In genomic region chr4:139169748-139170279, GRCm38 (mm10) we compare ENCODE assay signal across 14 mouse cellular contexts. TPM values are rescaled to one million over a fixed set of nuclear protein-coding genes. Genes with fewer than 3 reads are reported as not detected.
DNase-seq lines count a peak whose midpoint lies in the region; ATAC-seq and TF ChIP-seq lines count a peak whose summit lies in the region.
"Had no signal": no experiment of that assay in that cellular context is flagged by ENCODE, and none has a peak within 500 bp of the region (broad histone marks: within the 10 kb centered on the region; RNA-seq: fewer than 3 reads in every experiment).

No protein-coding gene starts in this region.

- no peak for ATAC-seq in forebrain, embryonic 14.5 days
- peak; percentile 6; the same call in 1 of the 2 replicates for ATAC-seq in lung, embryonic 16.5 days (ENCODE audit: low read depth)
- ATAC-seq in embryonic facial prominence, embryonic 11.5 days (replicated peaks; ENCODE audit: insufficient number of reproducible peaks, low FRiP score, low TSS enrichment, low read depth) = no peak
- ATAC-seq in frontal cortex, adult (ENCODE audit: low TSS enrichment) = no peak

- H3K4me2 ChIP-seq in forebrain, embryonic 14.5 days (ENCODE audit: low read length) = no peak overlapping the region
- no peak overlapping the region for H3K4me2 ChIP-seq in lung, embryonic 16.5 days (ENCODE audit: low read depth, low read length)
- no peak overlapping the region for H3K4me2 ChIP-seq in embryonic facial prominence, embryonic 11.5 days (ENCODE audit: low read depth, low read length)
- H3K4me2 ChIP-seq: heart, embryonic 12.5 days; liver, embryonic 11.5 days; neural tube, embryonic 15.5 days had no signal

- no peak for DNase-seq in forebrain, embryonic 10.5 days (ENCODE audit: extremely low spot score, low spot score)
- DNase-seq in forebrain, embryonic 14.5 days (ENCODE audit: low spot score) = no peak
- DNase-seq in lung, adult 18-20 months = no peak
- no peak for DNase-seq in ES-E14 (ENCODE audit: low read depth, low spot score)
- DNase-seq in embryonic facial prominence, embryonic 11.5 days (ENCODE audit: low spot score) = peak; percentile 7
- DNase-seq in layer of hippocampus, adult 2 months (ENCODE audit: low spot score in 2 of 2) = no peak
- DNase-seq: cerebellum, adult 2 months; heart, postnatal 4 days had no signal

- no peaks in the 10 kb centered on the region for H3K9me3 ChIP-seq in forebrain, embryonic 10.5 days
- no peaks in the 10 kb centered on the region for H3K9me3 ChIP-seq in forebrain, embryonic 14.5 days (replicated peaks; ENCODE audit: control insufficient read depth, low read length)
- no peaks in the 10 kb centered on the region for H3K9me3 ChIP-seq in lung, embryonic 16.5 days (ENCODE audit: control insufficient read depth, low read length)
- H3K9me3 ChIP-seq in ES-E14 (ENCODE audit: control insufficient read depth, insufficient read depth, low read depth, low read length) = no peaks in the 10 kb centered on the region
- no peaks in the 10 kb centered on the region for H3K9me3 ChIP-seq in embryonic facial prominence, embryonic 11.5 days (replicated peaks; ENCODE audit: control insufficient read depth, low read length)
- H3K9me3 ChIP-seq: heart, embryonic 12.5 days; neural tube, embryonic 15.5 days had no signal

- in situ Hi-C loops in ES-E14 (cut with MboI; ENCODE audit: low sequenced_read_pairs in 2 of 2, unreplicated experiment in 2 of 2) = no loop called here

- H3K9ac ChIP-seq in forebrain, embryonic 14.5 days (ENCODE audit: low read length) = no peak overlapping the region
- no peak overlapping the region for H3K9ac ChIP-seq in lung, embryonic 16.5 days (ENCODE audit: low read length)
- 0 out of 2 replicates have a peak overlapping the region, but pooled peaks have one; percentile 25 for H3K9ac ChIP-seq in ES-E14 (ENCODE audit: insufficient read depth, low read depth, low read length, poor library complexity, severe bottlenecking)
- no peak overlapping the region for H3K9ac ChIP-seq in embryonic facial prominence, embryonic 11.5 days (replicated peaks; ENCODE audit: low read length)
- H3K9ac ChIP-seq: heart, embryonic 12.5 days; neural tube, embryonic 15.5 days had no signal

- no peaks in the 10 kb centered on the region for H3K27me3 ChIP-seq in forebrain, embryonic 10.5 days (ENCODE audit: poor library complexity, severe bottlenecking)
- no peaks in the 10 kb centered on the region for H3K27me3 ChIP-seq in forebrain, embryonic 14.5 days (replicated peaks; ENCODE audit: control insufficient read depth, insufficient read depth, low read length)
- H3K27me3 ChIP-seq in lung, embryonic 16.5 days (ENCODE audit: control insufficient read depth, insufficient read depth, low read depth, low read length) = no peaks in the 10 kb centered on the region
- H3K27me3 ChIP-seq in embryonic facial prominence, embryonic 11.5 days (ENCODE audit: control insufficient read depth, insufficient read depth, low read length) = no peaks in the 10 kb centered on the region
- H3K27me3 ChIP-seq: heart, embryonic 12.5 days; neural tube, embryonic 15.5 days had no signal

- no peak for TF ChIP-seq CTCF in layer of hippocampus, adult 2 months (conservative IDR thresholded peaks at IDR 0.05)

- H3K27ac ChIP-seq in forebrain, embryonic 10.5 days = peak overlapping the region; percentile 65; the same call in 1 of the 2 replicates
- H3K27ac ChIP-seq in forebrain, embryonic 14.5 days (ENCODE audit: low read depth, low read length) = no peak overlapping the region
- H3K27ac ChIP-seq in lung, embryonic 16.5 days (ENCODE audit: low read length) = peak overlapping the region; percentile 78
- H3K27ac ChIP-seq in ES-E14 (ENCODE audit: insufficient read depth, low read depth, low read length, poor library complexity, severe bottlenecking) = peak overlapping the region; percentile 19; the same call in 1 of the 2 replicates
- H3K27ac ChIP-seq in embryonic facial prominence, embryonic 11.5 days (replicated peaks; ENCODE audit: low read depth, low read length) = no peak overlapping the region
- H3K27ac ChIP-seq in layer of hippocampus, adult 2 months = no peak overlapping the region
- H3K27ac ChIP-seq: neural tube, embryonic 15.5 days; stomach, postnatal 0 days had no signal

- H3K4me3 ChIP-seq in forebrain, embryonic 10.5 days = no peak overlapping the region
- no peak overlapping the region for H3K4me3 ChIP-seq in forebrain, embryonic 14.5 days (ENCODE audit: low read depth, low read length)
- no peak overlapping the region for H3K4me3 ChIP-seq in lung, embryonic 16.5 days (ENCODE audit: low read length)
- peak overlapping the region in 1 of 2 experiments; percentile 44; a peak in 2 of 4 replicates for H3K4me3 ChIP-seq in ES-E14 (ENCODE audit: insufficient read depth in 1 of 2, low read depth in 1 of 2, low read length in 2 of 2, poor library complexity in 1 of 2, severe bottlenecking in 1 of 2)
- no peak overlapping the region for H3K4me3 ChIP-seq in embryonic facial prominence, embryonic 11.5 days (ENCODE audit: low read depth, low read length)
- no peak overlapping the region for H3K4me3 ChIP-seq in layer of hippocampus, adult 2 months
- H3K4me3 ChIP-seq: heart, embryonic 12.5 days; neural tube, embryonic 15.5 days had no signal

- H3K4me1 ChIP-seq in forebrain, embryonic 10.5 days = peaks cover 13% of the 10 kb centered on the region
- no peaks in the 10 kb centered on the region for H3K4me1 ChIP-seq in forebrain, embryonic 14.5 days (ENCODE audit: control insufficient read depth, insufficient read depth, low read length)
- H3K4me1 ChIP-seq in lung, embryonic 16.5 days (replicated peaks; ENCODE audit: control insufficient read depth, insufficient read depth, low read length) = peaks cover 18% of the 10 kb centered on the region
- peaks cover 3 to 8% of the 10 kb centered on the region in 2 experiments; a peak in 3 of 4 replicates for H3K4me1 ChIP-seq in ES-E14 (ENCODE audit: control insufficient read depth in 2 of 2, insufficient read depth in 2 of 2, low read length in 2 of 2, poor library complexity in 1 of 2)
- no peaks in the 10 kb centered on the region for H3K4me1 ChIP-seq in embryonic facial prominence, embryonic 11.5 days (ENCODE audit: control insufficient read depth, insufficient read depth, low read length)
- H3K4me1 ChIP-seq: neural tube, embryonic 15.5 days had no signal

- 75% methylated on average over 12 of the region's 12 CpGs for WGBS in forebrain, embryonic 10.5 days
- 79% methylated on average over 12 of the region's 12 CpGs for WGBS in forebrain, embryonic 14.5 days
- WGBS in lung, embryonic 16.5 days = 57% methylated on average over 12 of the region's 12 CpGs
- WGBS in embryonic facial prominence, embryonic 11.5 days = 56% methylated on average over 12 of the region's 12 CpGs

- no peaks in the 10 kb centered on the region for H3K36me3 ChIP-seq in forebrain, embryonic 10.5 days (replicated peaks)
- H3K36me3 ChIP-seq in forebrain, embryonic 14.5 days (ENCODE audit: control insufficient read depth, insufficient read depth, low read length) = no peaks in the 10 kb centered on the region
- H3K36me3 ChIP-seq in lung, embryonic 16.5 days (ENCODE audit: control insufficient read depth, insufficient read depth, low read length) = no peaks in the 10 kb centered on the region
- H3K36me3 ChIP-seq in ES-E14 (ENCODE audit: control insufficient read depth, insufficient read depth, low read length, poor library complexity, severe bottlenecking) = no peaks in the 10 kb centered on the region
- no peaks in the 10 kb centered on the region for H3K36me3 ChIP-seq in embryonic facial prominence, embryonic 11.5 days (replicated peaks; ENCODE audit: control insufficient read depth, insufficient read depth, low read depth, low read length)
- H3K36me3 ChIP-seq: heart, embryonic 12.5 days; neural tube, embryonic 15.5 days had no signal

TF ChIP-seq in ES-E14, 5 proteins besides CTCF, POLR2A, EP300 and RAD21:
- TF ChIP-seq ZNF384 (IDR thresholded peaks at IDR 0.05; ENCODE audit: low read depth, low read length) (no peak), HCFC1 (IDR thresholded peaks at IDR 0.05; ENCODE audit: borderline replicate concordance, insufficient read depth, low read length) (no peak), MAFK (IDR thresholded peaks at IDR 0.05; ENCODE audit: insufficient read depth, low read depth, low read length) (no peak), CHD2 (IDR thresholded peaks at IDR 0.05; ENCODE audit: low read depth, low read length) (no peak), ZC3H11A (IDR thresholded peaks at IDR 0.05; ENCODE audit: borderline replicate concordance, low read depth, low read length) (no peak)

RNA-seq across cellular contexts. Expression of gene Capzb, which starts 22.9 kb away (rescaled TPM):
- 340 and 360 TPM in 2 replicates for polyA plus RNA-seq in forebrain, embryonic 10.5 days (2016; fragmentation: Nextera tagmentation; extraction: Ambion mirVana)
- 272 and 278 TPM in 2 replicates for polyA plus RNA-seq in forebrain, embryonic 14.5 days (2014; fragmentation: Nextera tagmentation; extraction: Ambion mirVana)
- 454 and 473 TPM in 2 replicates for polyA plus RNA-seq in lung, embryonic 16.5 days (2015; fragmentation: Nextera tagmentation; extraction: Ambion mirVana)
- total RNA-seq in ES-E14 (2012; rRNA removed) = 86.7 and 111 TPM in 2 replicates
- 314 and 316 TPM in 2 replicates for polyA plus RNA-seq in embryonic facial prominence, embryonic 11.5 days (2014; fragmentation: Nextera tagmentation; extraction: Ambion mirVana)
- total RNA-seq in layer of hippocampus, adult 2 months (2021) = 100 to 1,000 TPM; 374 to 416 TPM

RNA-seq across cellular contexts. Expression of gene Minos1, which starts 38.9 kb away (rescaled TPM):
- 375 and 389 TPM in 2 replicates for polyA plus RNA-seq in forebrain, embryonic 10.5 days (2016; fragmentation: Nextera tagmentation; extraction: Ambion mirVana)
- 411 and 472 TPM in 2 replicates for polyA plus RNA-seq in forebrain, embryonic 14.5 days (2014; fragmentation: Nextera tagmentation; extraction: Ambion mirVana)
- 548 and 571 TPM in 2 replicates for polyA plus RNA-seq in lung, embryonic 16.5 days (2015; fragmentation: Nextera tagmentation; extraction: Ambion mirVana)
- 141 and 147 TPM in 2 replicates for total RNA-seq in ES-E14 (2012; rRNA removed)
- 492 and 522 TPM in 2 replicates for polyA plus RNA-seq in embryonic facial prominence, embryonic 11.5 days (2014; fragmentation: Nextera tagmentation; extraction: Ambion mirVana)
- 100 to 1,000 TPM; 184 to 196 TPM for total RNA-seq in layer of hippocampus, adult 2 months (2021)

Comparison
In these comparisons a context has a peak if more than half of its experiments do, and no peak if none do; other contexts are left out.
1. H3K27ac ChIP-seq: peak in forebrain, embryonic 10.5 days (single experiment), lung, embryonic 16.5 days (single experiment) and ES-E14 (single experiment); none in forebrain, embryonic 14.5 days (single experiment), embryonic facial prominence, embryonic 11.5 days (single experiment) and layer of hippocampus, adult 2 months (single experiment).